Mouse (Mus musculus) lung, postnatal 0 days (tissue): ENCODE data around the gene St6gal1.

Experiments used
- CTCF ChIP-seq: IDR thresholded peaks from 2 replicates; pipeline ENCODE4 v1.5.1; 2016; ENCODE audit warnings: antibody characterized with exemption, mild to moderate bottlenecking
- EP300 ChIP-seq: IDR thresholded peaks from 2 replicates; pipeline ENCODE4 v1.6.1; 2016; ENCODE audit warnings: antibody characterized with exemption, mild to moderate bottlenecking, control low read depth

GRCm38 (mm10) chr16:23228486-23228885 is 3.9 kb downstream of the St6gal1 start:
- TF ChIP-seq EP300 (no peak), CTCF (no peak)
